Mouse (Mus musculus) heart, postnatal 36 days (tissue): ENCODE data around the gene Gm11213. TPM values are rescaled to one million over a fixed set of nuclear protein-coding genes. Genes with fewer than 3 reads are reported as not detected.

Experiments
- DNase-seq, 2 experiments: peaks; one replicate each; pipeline ENCODE4 v3.0.0; 2021 to 2022
- intact Hi-C: fragments of 180-260 bp; cut with DNase I; formaldehyde crosslinking; loops from one replicate; pipeline ENCODE4 v1.15.1; 2025
- total RNA-seq, 2 experiments: library from RNA; stranded (reverse); gene quantifications; 2 replicates each; pipeline ENCODE4 v1.2.3; 2021

The Gm11213 gene
- not detected for total RNA-seq

GRCm38 (mm10) chr4:63604945-63605344, at the start of gene Gm11213:
Gene Gm11213 (minus strand): TSS chr4:63605261.
- DNase-seq, result no peak
- intact Hi-C loops, result no loop called here

GRCm38 (mm10) chr4:63654381-63654780, 49.3 kb upstream of the Gm11213 start:
- DNase-seq, result no peak
- intact Hi-C loops, result loop anchor here (2.0 kb wide), 1 partner anchor 14 kb away; no protein-coding TSS in a partner anchor

GRCm38 (mm10) chr4:63643956-63644726, 39.1 kb upstream of the Gm11213 start:
- intact Hi-C loops, result no loop called here
- DNase-seq, result no peak

GRCm38 (mm10) chr4:63639842-63640241, 34.8 kb upstream of the Gm11213 start:
- no peak for DNase-seq
- intact Hi-C loops, result loop anchor here (2.0 kb wide), 1 partner anchor 15 kb away; no protein-coding TSS in a partner anchor

- intact Hi-C loops, result no loop called here
- DNase-seq, result no peak
Measured at GRCm38 (mm10) chr4:63638603-63639002, 33.5 kb upstream of the Gm11213 start.

- no peak for DNase-seq
- intact Hi-C loops, result no loop called here
Measured at GRCm38 (mm10) chr4:63633181-63633580, 28.1 kb upstream of the Gm11213 start.

GRCm38 (mm10) chr4:63627111-63627510, 22.1 kb upstream of the Gm11213 start:
- intact Hi-C loops, result no loop called here
- DNase-seq, result no peak

GRCm38 (mm10) chr4:63625563-63626080, 20.6 kb upstream of the Gm11213 start:
- intact Hi-C loops, result no loop called here
- DNase-seq, result no peak

- peak in 1 of 2 experiments; percentile 33 for DNase-seq
- intact Hi-C loops, result loop anchor here (5.0 kb wide), 1 partner anchor 325 kb away; no protein-coding TSS in a partner anchor
Measured at GRCm38 (mm10) chr4:63622378-63622835, 17.3 kb upstream of the Gm11213 start, which contains the start of gene Tex48. Gene Tex48 (minus strand): TSS chr4:63622428.

- intact Hi-C loops, result loop anchor here (5.0 kb wide), 1 partner anchor 325 kb away; no protein-coding TSS in a partner anchor
- DNase-seq, result no peak
Measured at GRCm38 (mm10) chr4:63621861-63622260, 16.8 kb upstream of the Gm11213 start.

GRCm38 (mm10) chr4:63608391-63608790, 3.3 kb upstream of the Gm11213 start:
- no peak for DNase-seq
- intact Hi-C loops, result no loop called here

- intact Hi-C loops, result no loop called here
- no peak for DNase-seq
Measured at GRCm38 (mm10) chr4:63605968-63606367, 907 bp upstream of the Gm11213 start.

GRCm38 (mm10) chr4:63605545-63605944, 484 bp upstream of the Gm11213 start:
- DNase-seq, result peak in 1 of 2 experiments; percentile 24
- intact Hi-C loops, result no loop called here

- intact Hi-C loops, result no loop called here
Measured at GRCm38 (mm10) chr4:63601263-63601662, 3.8 kb downstream of the Gm11213 start.

GRCm38 (mm10) chr4:63600786-63601185, 4.3 kb downstream of the Gm11213 start:
- no peak for DNase-seq
- intact Hi-C loops, result no loop called here

More at GRCm38 (mm10) chr4:63601263-63601662, 3.8 kb downstream of the Gm11213 start:
- DNase-seq, result no peak

GRCm38 (mm10) chr4:63596010-63596409, 9.1 kb downstream of the Gm11213 start:
- intact Hi-C loops, result no loop called here
- no peak for DNase-seq

- intact Hi-C loops, result no loop called here
- DNase-seq, result no peak
Measured at GRCm38 (mm10) chr4:63595259-63595658, 9.8 kb downstream of the Gm11213 start.

- DNase-seq, result peak; percentile 20 to 25
- intact Hi-C loops, result no loop called here
Measured at GRCm38 (mm10) chr4:63594459-63595110, 10.5 kb downstream of the Gm11213 start.

- intact Hi-C loops, result no loop called here
- no peak for DNase-seq
Measured at GRCm38 (mm10) chr4:63590538-63590937, 14.5 kb downstream of the Gm11213 start.

- intact Hi-C loops, result no loop called here
- no peak for DNase-seq
Measured at GRCm38 (mm10) chr4:63589987-63590386, 15.1 kb downstream of the Gm11213 start.

- intact Hi-C loops, result no loop called here
- no peak for DNase-seq
Measured at GRCm38 (mm10) chr4:63586240-63586639, 18.8 kb downstream of the Gm11213 start.
